Comparison of ENCODE assay signal across 12 mouse cellular contexts in genomic region chr5:36887299-36887988, GRCm38 (mm10). TPM values are rescaled to one million over a fixed set of nuclear protein-coding genes. Genes with fewer than 3 reads are reported as not detected.
DNase-seq lines count a peak whose midpoint lies in the region; ATAC-seq lines count a peak whose summit lies in the region.
"Had no signal": no experiment of that assay in that cellular context is flagged by ENCODE, and none has a peak within 500 bp of the region (broad histone marks: within the 10 kb centered on the region; RNA-seq: fewer than 3 reads in every experiment).

No protein-coding gene starts in this region.

- WGBS in kidney, embryonic 15.5 days = 11% methylated on average over 9 of the region's 9 CpGs
- 42% methylated on average over 9 of the region's 9 CpGs for WGBS in midbrain, embryonic 14.5 days
- 43% methylated on average over 9 of the region's 9 CpGs for WGBS in midbrain, embryonic 16.5 days
- WGBS in neural tube, embryonic 15.5 days = 21% methylated on average over 9 of the region's 9 CpGs

- H3K27me3 ChIP-seq in kidney, embryonic 15.5 days = peaks cover 23% of the 10 kb centered on the region
- H3K27me3 ChIP-seq in midbrain, embryonic 14.5 days (ENCODE audit: control insufficient read depth, insufficient read depth, low read length) = no peaks in the 10 kb centered on the region
- no peaks in the 10 kb centered on the region for H3K27me3 ChIP-seq in midbrain, embryonic 16.5 days (ENCODE audit: control insufficient read depth, insufficient read depth, low read depth, low read length)
- no peaks in the 10 kb centered on the region for H3K27me3 ChIP-seq in neural tube, embryonic 15.5 days (replicated peaks)

- no peak overlapping the region for H3K27ac ChIP-seq in kidney, embryonic 15.5 days
- 0 out of 2 replicates have a peak overlapping the region, but pooled peaks have one; percentile 13 for H3K27ac ChIP-seq in midbrain, embryonic 14.5 days (replicated peaks; ENCODE audit: low read depth, low read length)
- H3K27ac ChIP-seq in midbrain, embryonic 16.5 days (ENCODE audit: low read length) = no peak overlapping the region
- H3K27ac ChIP-seq in neural tube, embryonic 15.5 days (replicated peaks) = peak overlapping the region; percentile 67
- H3K27ac ChIP-seq: stomach, postnatal 0 days had no signal

- no peak overlapping the region for H3K4me3 ChIP-seq in kidney, embryonic 15.5 days (replicated peaks)
- H3K4me3 ChIP-seq in midbrain, embryonic 14.5 days (replicated peaks; ENCODE audit: low read depth, low read length) = no peak overlapping the region
- H3K4me3 ChIP-seq in midbrain, embryonic 16.5 days (ENCODE audit: low read depth, low read length) = no peak overlapping the region
- H3K4me3 ChIP-seq in neural tube, embryonic 15.5 days (replicated peaks) = no peak overlapping the region
- H3K4me3 ChIP-seq: heart, embryonic 12.5 days had no signal

- no peaks in the 10 kb centered on the region for H3K36me3 ChIP-seq in kidney, embryonic 15.5 days
- H3K36me3 ChIP-seq in midbrain, embryonic 14.5 days (ENCODE audit: control insufficient read depth, insufficient read depth, low read length) = no peaks in the 10 kb centered on the region
- no peaks in the 10 kb centered on the region for H3K36me3 ChIP-seq in midbrain, embryonic 16.5 days (ENCODE audit: control insufficient read depth, insufficient read depth, low read length)
- H3K36me3 ChIP-seq in neural tube, embryonic 15.5 days = no peaks in the 10 kb centered on the region
- H3K36me3 ChIP-seq: G1E; heart, embryonic 12.5 days had no signal

- H3K9me3 ChIP-seq in kidney, embryonic 15.5 days (replicated peaks) = no peaks in the 10 kb centered on the region
- no peaks in the 10 kb centered on the region for H3K9me3 ChIP-seq in midbrain, embryonic 14.5 days (ENCODE audit: control insufficient read depth, low read length)
- H3K9me3 ChIP-seq in midbrain, embryonic 16.5 days (replicated peaks; ENCODE audit: control insufficient read depth, low read length, poor library complexity, severe bottlenecking) = no peaks in the 10 kb centered on the region
- no peaks in the 10 kb centered on the region for H3K9me3 ChIP-seq in neural tube, embryonic 15.5 days (replicated peaks)
- H3K9me3 ChIP-seq: G1E; heart, embryonic 12.5 days had no signal

- ATAC-seq in kidney, embryonic 15.5 days (replicated peaks; ENCODE audit: low FRiP score) = peak; percentile 81
- peak; percentile 15; the same call in 1 of the 2 replicates for ATAC-seq in midbrain, embryonic 14.5 days (ENCODE audit: low FRiP score, low TSS enrichment)
- no peak for ATAC-seq in midbrain, embryonic 16.5 days
- peak; percentile 16; the same call in 1 of the 2 replicates for ATAC-seq in neural tube, embryonic 15.5 days (ENCODE audit: low FRiP score)

- peaks cover 19% of the 10 kb centered on the region for H3K4me1 ChIP-seq in kidney, embryonic 15.5 days
- H3K4me1 ChIP-seq in midbrain, embryonic 14.5 days (ENCODE audit: control insufficient read depth, insufficient read depth, low read length) = peaks cover 11% of the 10 kb centered on the region
- peaks cover 10% of the 10 kb centered on the region for H3K4me1 ChIP-seq in midbrain, embryonic 16.5 days (ENCODE audit: control insufficient read depth, insufficient read depth, low read length)
- peaks cover 67% of the 10 kb centered on the region for H3K4me1 ChIP-seq in neural tube, embryonic 15.5 days

- peak; percentile 70 for DNase-seq in cerebellum, adult 11-12 months
- no peak for DNase-seq in cerebellum, adult 11 months
- DNase-seq in kidney, adult 18-20 months = no peak
- DNase-seq in midbrain, embryonic 14.5 days = no peak
- DNase-seq in thymus, postnatal 10 days (ENCODE audit: low spot score in 2 of 2) = no peak

- H3K4me2 ChIP-seq in kidney, embryonic 15.5 days = 0 out of 2 replicates have a peak overlapping the region, but pooled peaks have one; percentile 9
- no peak overlapping the region for H3K4me2 ChIP-seq in midbrain, embryonic 14.5 days (ENCODE audit: low read length)
- H3K4me2 ChIP-seq in midbrain, embryonic 16.5 days (ENCODE audit: low read length) = no peak overlapping the region
- H3K4me2 ChIP-seq in neural tube, embryonic 15.5 days = no peak overlapping the region
- H3K4me2 ChIP-seq: heart, embryonic 12.5 days; liver, embryonic 11.5 days had no signal

- H3K9ac ChIP-seq in kidney, embryonic 15.5 days = 0 out of 2 replicates have a peak overlapping the region, but pooled peaks have one; percentile 2
- H3K9ac ChIP-seq in midbrain, embryonic 14.5 days (replicated peaks; ENCODE audit: low read length) = no peak overlapping the region
- no peak overlapping the region for H3K9ac ChIP-seq in midbrain, embryonic 16.5 days (ENCODE audit: low read depth, low read length)
- H3K9ac ChIP-seq in neural tube, embryonic 15.5 days (replicated peaks) = no peak overlapping the region
- H3K9ac ChIP-seq: heart, embryonic 12.5 days had no signal

RNA-seq across cellular contexts. Expression of gene Ppp2r2c, which starts 19.1 kb away (rescaled TPM):
- polyA plus RNA-seq in kidney, embryonic 15.5 days (2015; fragmentation: Nextera tagmentation; extraction: Ambion mirVana) = 0.13 and 0.61 TPM in 2 replicates
- polyA plus RNA-seq in midbrain, embryonic 14.5 days (2014; fragmentation: Nextera tagmentation; extraction: Ambion mirVana) = 38.3 and 44.6 TPM in 2 replicates
- 56.8 and 61.1 TPM in 2 replicates for polyA plus RNA-seq in midbrain, embryonic 16.5 days (2015; fragmentation: Nextera tagmentation; extraction: Ambion mirVana)
- polyA plus RNA-seq in neural tube, embryonic 15.5 days (2015; fragmentation: Nextera tagmentation; extraction: Ambion mirVana) = 56.3 and 72.9 TPM in 2 replicates
- polyA plus RNA-seq: G1E had no signal

RNA-seq across cellular contexts. Expression of gene Man2b2, which starts 57.0 kb away (rescaled TPM):
- 12.2 and 12.9 TPM in 2 replicates for polyA plus RNA-seq in kidney, embryonic 15.5 days (2015; fragmentation: Nextera tagmentation; extraction: Ambion mirVana)
- 7.8 and 10.3 TPM in 2 replicates for polyA plus RNA-seq in midbrain, embryonic 14.5 days (2014; fragmentation: Nextera tagmentation; extraction: Ambion mirVana)
- polyA plus RNA-seq in midbrain, embryonic 16.5 days (2015; fragmentation: Nextera tagmentation; extraction: Ambion mirVana) = 11.5 and 11.6 TPM in 2 replicates
- 13.2 and 14.4 TPM in 2 replicates for polyA plus RNA-seq in neural tube, embryonic 15.5 days (2015; fragmentation: Nextera tagmentation; extraction: Ambion mirVana)

Comparison
In these comparisons a context has a peak if more than half of its experiments do, and no peak if none do; other contexts are left out.
1. H3K27ac ChIP-seq: peak in midbrain, embryonic 14.5 days (single experiment) and neural tube, embryonic 15.5 days (single experiment); none in kidney, embryonic 15.5 days (single experiment) and midbrain, embryonic 16.5 days (single experiment).
2. RNA of gene Ppp2r2c, which starts 19.1 kb away (polyA plus RNA-seq): 56.3 to 72.9 TPM in neural tube, embryonic 15.5 days, 56.8 to 61.1 TPM in midbrain, embryonic 16.5 days and 38.3 to 44.6 TPM in midbrain, embryonic 14.5 days; 0.13 to 0.61 TPM in kidney, embryonic 15.5 days; every median in the first group is over 10 times any median in the second.